Mouse (Mus musculus) hindbrain, embryonic 15.5 days (tissue): ENCODE results near the gene Vps52. TPM values are rescaled to one million over a fixed set of nuclear protein-coding genes. Genes with fewer than 3 reads are reported as not detected.

ENCODE experiments used
- ATAC-seq: fragments of 200-750 bp; cut with Nextera tagmentation; 2 replicates; pipeline ENCODE4 v1.8.0; 2017; ENCODE audit warnings: low read depth, moderate number of reproducible peaks, moderate TSS enrichment; ENCODE audit not compliant: low FRiP score
- H3K27ac ChIP-seq: fragments of 300-500 bp; sonication (generic); replicated peaks from 2 replicates; pipeline ENCODE4 v1.5.1; 2015; ENCODE audit warnings: mild to moderate bottlenecking, inconsistent platforms
- H3K27me3 ChIP-seq: fragments of 300-500 bp; sonication (generic); 2 replicates; pipeline ENCODE4 v1.6.1; 2015; ENCODE audit warnings: control low read depth, inconsistent platforms
- H3K36me3 ChIP-seq: fragments of 300-500 bp; sonication (generic); 2 replicates; pipeline ENCODE4 v1.6.1; 2015; ENCODE audit warnings: control low read depth, inconsistent platforms
- H3K4me1 ChIP-seq: fragments of 300-500 bp; sonication (generic); replicated peaks from 2 replicates; pipeline ENCODE4 v1.6.1; 2015; ENCODE audit warnings: control low read depth, inconsistent platforms
- H3K4me2 ChIP-seq: fragments of 300-500 bp; sonication (generic); 2 replicates; pipeline ENCODE4 v1.6.1; 2015; ENCODE audit warnings: moderate library complexity, mild to moderate bottlenecking, inconsistent platforms
- H3K4me3 ChIP-seq: fragments of 300-500 bp; sonication (generic); 2 replicates; pipeline ENCODE4 v1.5.1; 2015; ENCODE audit warnings: mild to moderate bottlenecking, inconsistent platforms
- H3K9ac ChIP-seq: fragments of 300-500 bp; sonication (generic); 2 replicates; pipeline ENCODE4 v1.6.1; 2015; ENCODE audit warnings: inconsistent platforms
- H3K9me3 ChIP-seq: fragments of 300-500 bp; sonication (generic); 2 replicates; pipeline ENCODE4 v1.6.1; 2016; ENCODE audit warnings: control low read depth, inconsistent platforms
- WGBS: fragments of 180-500 bp; shearing (Covaris S2); methylation state at CpG from one replicate; pipeline ENCODE4 v1.1.7; 2015; 5-methylcytosine and 5-hydroxymethylcytosine counted together
- polyA plus RNA-seq: library from polyadenylated mRNA; unstranded; fragments of >200 nt; fragmentation: Nextera tagmentation; extraction: Ambion mirVana; gene quantifications from 2 replicates; pipeline ENCODE4 v1.2.1, GENCODE M21; 2015

Vps52 gene
- polyA plus RNA-seq, 1 experiment from 2014 or later, result 74.8 TPM

- no peak overlapping the region for H3K4me3 ChIP-seq
- H3K4me1 ChIP-seq, result peaks cover 22% of the 10 kb centered on the region
- H3K27me3 ChIP-seq, result no peaks in the 10 kb centered on the region
- WGBS, result 88% methylated on average over 21 of the region's 21 CpGs
- no peaks in the 10 kb centered on the region for H3K9me3 ChIP-seq
- no peak overlapping the region for H3K9ac ChIP-seq
- no peak overlapping the region for H3K27ac ChIP-seq
- no peak for ATAC-seq
- H3K4me2 ChIP-seq, result no peak overlapping the region
- H3K36me3 ChIP-seq, result peaks cover 14% of the 10 kb centered on the region; the same call in 1 of the 2 replicates
These were observed 20.1 kb upstream of the Vps52 start for GRCm38 (mm10) chr17:33935422-33936055.

DNA sequence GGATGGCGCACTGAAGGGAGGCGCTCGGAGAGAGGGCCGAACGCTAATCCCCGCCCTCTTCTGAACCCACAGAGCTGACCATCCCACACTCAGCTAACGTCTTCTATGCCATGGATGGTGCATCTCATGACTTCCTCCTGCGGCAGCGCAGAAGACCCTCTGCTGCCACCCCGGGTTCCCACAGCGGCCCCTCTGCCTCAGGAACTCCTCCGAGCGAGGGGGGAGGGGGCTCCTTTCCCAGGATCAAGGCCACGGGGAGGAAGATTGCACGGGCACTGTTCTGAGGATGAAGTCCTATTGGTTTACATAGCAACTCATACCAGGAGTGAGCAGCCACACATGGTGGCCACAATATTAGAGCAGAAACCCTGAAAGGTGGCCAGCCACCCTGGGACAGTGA is 18.6 kb upstream of the Vps52 start:
- peaks cover 23% of the 10 kb centered on the region for H3K4me1 ChIP-seq
- H3K9ac ChIP-seq, result no peak overlapping the region
- ATAC-seq, result no peak

GRCm38 (mm10) chr17:33938783-33939182 is 16.8 kb upstream of the Vps52 start:
- no peak for ATAC-seq
- Histone ChIP-seq H3K27me3 (no peaks in the 10 kb centered on the region), H3K9me3 (no peaks in the 10 kb centered on the region), H3K27ac (no peak overlapping the region), H3K9ac (no peak overlapping the region), H3K4me1 (peaks cover 23% of the 10 kb centered on the region), H3K36me3 (peaks cover 11% of the 10 kb centered on the region; the same call in 1 of the 2 replicates), H3K4me2 (peak overlapping the region; percentile 97), H3K4me3 (peak overlapping the region; percentile 85; the same call in 1 of the 2 replicates)
- WGBS, result 86% methylated on average over 11 of the region's 11 CpGs

More for the DNA sequence above, 18.6 kb upstream of the Vps52 start:
- Histone ChIP-seq H3K9me3 (no peaks in the 10 kb centered on the region), H3K27me3 (no peaks in the 10 kb centered on the region), H3K27ac (no peak overlapping the region), H3K36me3 (peaks cover 14% of the 10 kb centered on the region; the same call in 1 of the 2 replicates), H3K4me2 (no peak overlapping the region), H3K4me3 (no peak overlapping the region)
- WGBS, result 88% methylated on average over 15 of the region's 15 CpGs

DNA sequence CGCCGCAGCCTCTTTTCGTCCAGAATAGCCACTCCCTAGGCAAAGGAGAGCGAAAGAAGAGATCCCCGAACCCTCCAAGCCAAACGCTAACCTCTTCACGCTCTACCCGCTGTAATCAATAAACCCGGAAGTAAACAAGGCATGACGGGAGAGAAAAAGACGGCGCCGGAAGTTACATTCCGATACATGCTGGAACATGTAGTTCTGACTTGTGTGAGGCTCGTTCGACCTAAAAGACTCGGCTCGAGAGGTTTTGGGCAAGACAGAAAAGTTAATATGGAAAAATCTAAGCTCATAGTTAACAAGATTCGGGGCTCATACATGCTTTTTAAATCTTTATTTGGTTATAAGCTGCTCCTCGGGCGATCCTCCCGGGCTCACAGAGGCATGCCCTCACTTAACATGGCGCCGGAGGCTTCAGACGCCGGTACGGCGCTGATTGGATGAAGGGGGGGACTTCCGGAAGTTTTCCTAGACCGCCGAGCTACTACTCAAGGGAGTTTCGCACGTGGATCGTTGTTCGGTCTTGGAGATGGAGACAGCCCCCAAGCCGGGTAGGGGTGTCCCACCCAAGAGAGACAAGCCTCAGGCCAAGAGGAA is 15.3 kb upstream of the Vps52 start, which contains the start of the genes Pfdn6 and Wdr46:
Gene Pfdn6 (minus strand): TSS at position 138 of the 600 bp plus-strand sequence.
Gene Wdr46 (plus strand): TSS at position 455 of the 600 bp plus-strand sequence.
- H3K4me1 ChIP-seq, result peaks cover 23% of the 10 kb centered on the region
- peak within 1 kb of the TSS; percentile 85 for H3K4me3 ChIP-seq
- H3K36me3 ChIP-seq, result peaks cover 21% of the 10 kb centered on the region
- WGBS, result under 1% methylated on average over 36 of the region's 36 CpGs
- peak within 1 kb of the TSS; percentile 80 for H3K9ac ChIP-seq
- no peaks in the 10 kb centered on the region for H3K27me3 ChIP-seq
- ATAC-seq, result peak; percentile 91
- peak within 1 kb of the TSS; percentile 97 for H3K4me2 ChIP-seq
- no peaks in the 10 kb centered on the region for H3K9me3 ChIP-seq
- H3K27ac ChIP-seq, result peak within 1 kb of the TSS; percentile 57

DNA sequence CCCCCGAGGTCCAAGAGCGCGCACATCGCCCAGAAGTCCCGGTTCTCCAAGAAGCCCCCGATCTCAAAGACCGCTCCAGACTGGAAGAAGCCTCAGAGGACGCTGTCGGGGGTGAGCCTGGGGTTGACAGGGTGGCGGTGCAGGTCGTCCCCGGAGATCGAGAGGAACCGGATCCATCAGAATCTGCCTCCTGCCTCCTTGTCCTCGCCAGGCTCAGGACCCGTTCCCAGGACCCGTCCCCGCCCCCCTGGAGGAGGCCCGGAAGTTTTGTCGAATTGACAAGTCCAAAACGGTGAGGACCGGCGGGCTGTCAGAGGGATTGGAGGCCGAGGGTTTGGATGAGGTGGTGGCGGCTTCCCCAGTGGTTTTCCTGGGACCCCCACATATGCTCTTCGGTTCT is 14.6 kb upstream of the Vps52 start:
- Histone ChIP-seq H3K27me3 (no peaks in the 10 kb centered on the region), H3K36me3 (peaks cover 28% of the 10 kb centered on the region), H3K4me2 (peak overlapping the region; percentile 97), H3K27ac (0 out of 2 replicates have a peak overlapping the region, but pooled peaks have one; percentile 57), H3K9me3 (no peaks in the 10 kb centered on the region), H3K4me3 (peak overlapping the region; percentile 85), H3K4me1 (peaks cover 23% of the 10 kb centered on the region), H3K9ac (peak overlapping the region; percentile 80)
- peak; percentile 14; the same call in 1 of the 2 replicates for ATAC-seq
- WGBS, result 2% methylated on average over 26 of the region's 26 CpGs

- H3K9me3 ChIP-seq, result no peaks in the 10 kb centered on the region
- no peak for ATAC-seq
- WGBS, result 66% methylated on average over 19 of the region's 19 CpGs
- H3K36me3 ChIP-seq, result peaks cover 32% of the 10 kb centered on the region
- H3K27me3 ChIP-seq, result no peaks in the 10 kb centered on the region
- H3K4me1 ChIP-seq, result peaks cover 23% of the 10 kb centered on the region
- H3K27ac ChIP-seq, result no peak overlapping the region
- peak overlapping the region; percentile 85 for H3K4me3 ChIP-seq
- peak overlapping the region; percentile 80 for H3K9ac ChIP-seq
- H3K4me2 ChIP-seq, result peak overlapping the region; percentile 97
These were observed 14.2 kb upstream of the Vps52 start for GRCm38 (mm10) chr17:33941381-33941780.

DNA sequence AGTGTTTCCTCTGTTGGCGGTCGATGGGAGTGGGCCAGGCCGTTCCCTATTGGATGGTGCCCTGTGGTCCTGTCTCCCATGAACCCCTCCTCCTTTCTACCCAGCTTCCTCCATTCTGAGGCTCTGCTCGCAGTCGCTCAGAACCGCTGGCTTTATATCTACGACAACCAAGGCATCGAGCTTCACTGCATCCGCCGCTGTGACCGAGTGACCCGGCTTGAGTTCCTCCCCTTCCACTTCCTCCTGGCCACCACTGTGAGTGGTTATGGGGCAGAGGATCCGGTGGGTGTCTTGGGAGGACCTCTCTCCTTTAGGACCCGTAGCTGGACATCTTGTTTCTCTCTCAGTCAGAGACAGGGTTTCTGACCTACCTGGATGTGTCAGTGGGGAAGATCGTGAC is 12.2 kb upstream of the Vps52 start:
- H3K4me3 ChIP-seq, result no peak overlapping the region
- WGBS, result 96% methylated on average over 15 of the region's 15 CpGs
- peaks cover 34% of the 10 kb centered on the region for H3K36me3 ChIP-seq
- no peak overlapping the region for H3K4me2 ChIP-seq
- H3K9me3 ChIP-seq, result no peaks in the 10 kb centered on the region
- H3K4me1 ChIP-seq, result peaks cover 23% of the 10 kb centered on the region
- no peaks in the 10 kb centered on the region for H3K27me3 ChIP-seq
- ATAC-seq, result no peak
- H3K27ac ChIP-seq, result no peak overlapping the region
- H3K9ac ChIP-seq, result no peak overlapping the region

DNA sequence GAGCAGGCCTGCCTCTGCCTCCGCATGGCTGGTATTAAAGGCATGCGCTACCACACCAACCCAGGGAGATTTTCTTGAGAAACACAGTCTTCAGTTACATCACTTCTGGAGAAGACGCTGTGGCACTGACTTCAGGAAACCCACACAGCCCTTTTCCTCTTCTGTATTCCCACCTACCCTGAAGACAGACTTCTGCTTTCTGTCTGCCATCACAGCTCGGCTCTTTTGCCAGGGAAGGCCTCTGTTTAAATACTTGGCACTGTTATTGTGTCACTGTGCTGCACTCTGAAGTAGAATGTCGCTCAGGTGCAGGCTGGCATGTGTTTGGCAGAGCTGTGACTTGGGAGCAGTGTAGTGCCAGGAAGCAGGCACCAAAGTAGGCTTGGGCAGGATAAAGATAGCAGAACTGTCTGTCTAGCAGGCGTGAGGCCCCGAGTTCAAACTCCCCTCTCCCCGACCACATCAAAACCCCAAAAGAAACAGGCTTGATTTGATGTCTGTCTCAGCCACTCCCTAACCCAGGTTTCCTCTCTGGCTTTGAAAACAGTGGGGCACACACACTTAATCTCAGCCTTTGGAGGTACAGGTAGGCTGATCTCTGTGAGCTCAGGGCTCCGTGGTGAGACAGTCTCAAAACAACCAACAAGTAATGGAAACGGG is 8.1 kb upstream of the Vps52 start:
- Histone ChIP-seq H3K9me3 (no peaks in the 10 kb centered on the region), H3K9ac (no peak overlapping the region), H3K4me1 (peaks cover 37% of the 10 kb centered on the region), H3K4me3 (no peak overlapping the region), H3K4me2 (no peak overlapping the region), H3K27ac (no peak overlapping the region), H3K27me3 (no peaks in the 10 kb centered on the region), H3K36me3 (peaks cover 50% of the 10 kb centered on the region)
- WGBS, result 95% methylated on average over 10 of the region's 10 CpGs
- no peak for ATAC-seq

DNA sequence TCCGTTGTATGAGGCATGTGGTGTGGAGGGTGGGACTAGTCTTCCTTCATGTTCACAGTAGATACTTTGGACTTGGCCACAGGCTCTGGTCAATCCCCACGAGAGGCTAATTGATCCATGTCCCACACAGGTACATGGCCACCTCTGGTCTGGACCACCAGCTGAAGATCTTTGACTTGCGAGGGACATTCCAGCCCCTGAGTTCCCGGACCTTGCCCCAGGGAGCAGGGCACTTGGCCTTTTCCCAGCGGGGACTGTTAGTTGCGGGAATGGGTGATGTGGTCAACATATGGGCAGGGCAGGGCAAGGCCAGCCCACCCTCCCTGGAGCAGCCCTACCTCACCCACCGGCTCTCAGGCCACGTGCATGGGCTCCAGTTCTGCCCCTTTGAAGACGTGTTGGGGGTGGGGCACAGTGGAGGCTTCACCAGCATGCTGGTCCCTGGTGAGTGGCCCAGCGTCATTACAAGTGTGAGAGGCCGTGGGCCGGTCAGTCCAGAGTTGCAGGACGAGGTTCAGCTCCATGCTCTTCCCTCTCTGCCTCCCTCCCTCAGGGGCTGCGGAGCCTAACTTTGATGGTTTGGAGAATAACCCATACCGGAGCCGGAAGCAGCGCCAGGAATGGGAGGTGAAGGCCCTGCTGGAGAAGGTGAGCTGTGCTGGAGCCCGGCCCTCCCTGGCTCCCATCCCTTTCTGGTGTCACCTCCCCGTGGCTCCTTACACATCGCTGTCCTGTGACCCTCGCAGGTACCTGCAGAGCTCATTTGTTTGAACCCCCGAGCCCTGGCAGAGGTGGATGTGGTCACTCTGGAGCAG is 7.3 kb upstream of the Vps52 start:
- H3K4me1 ChIP-seq, result peaks cover 45% of the 10 kb centered on the region
- 88% methylated on average over 22 of the region's 22 CpGs for WGBS
- H3K27ac ChIP-seq, result no peak overlapping the region
- no peak overlapping the region for H3K4me3 ChIP-seq
- H3K9me3 ChIP-seq, result no peaks in the 10 kb centered on the region
- ATAC-seq, result no peak
- H3K9ac ChIP-seq, result no peak overlapping the region
- no peaks in the 10 kb centered on the region for H3K27me3 ChIP-seq
- peaks cover 57% of the 10 kb centered on the region for H3K36me3 ChIP-seq
- H3K4me2 ChIP-seq, result no peak overlapping the region

DNA sequence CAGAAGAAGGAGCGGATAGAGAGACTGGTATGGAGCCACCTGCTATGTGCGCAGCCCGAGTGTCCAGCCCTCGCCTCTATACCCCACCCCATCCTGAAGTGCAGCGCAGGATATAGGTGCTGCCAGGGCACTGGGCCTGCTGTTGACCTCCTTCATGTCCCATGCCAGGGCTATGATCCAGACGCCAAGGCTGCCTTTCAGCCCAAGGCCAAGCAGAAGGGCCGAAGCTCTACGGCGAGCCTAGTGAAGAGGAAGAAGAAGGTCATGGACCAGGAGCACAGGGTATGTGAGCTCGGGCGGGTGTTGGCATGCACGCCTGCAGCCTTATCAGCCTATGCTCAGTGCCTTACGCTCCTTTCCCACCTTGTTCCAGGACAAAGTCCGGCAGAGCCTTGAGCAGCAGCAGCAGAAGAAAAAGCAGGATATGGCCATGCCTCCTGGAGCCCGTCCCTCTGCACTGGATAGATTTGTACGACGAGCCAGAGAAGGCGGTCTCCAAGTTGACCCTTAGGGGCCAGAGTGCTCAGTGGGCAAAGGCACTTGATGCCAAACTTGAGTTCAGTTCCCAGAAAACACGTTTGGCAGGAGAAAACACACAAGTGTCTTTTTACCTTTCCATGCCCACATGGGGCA is 6.6 kb upstream of the Vps52 start:
- Histone ChIP-seq H3K9me3 (no peaks in the 10 kb centered on the region), H3K9ac (no peak overlapping the region), H3K27me3 (no peaks in the 10 kb centered on the region), H3K27ac (no peak overlapping the region), H3K4me3 (no peak overlapping the region; the same call in 1 of the 2 replicates), H3K4me2 (no peak overlapping the region), H3K36me3 (peaks cover 58% of the 10 kb centered on the region), H3K4me1 (peaks cover 52% of the 10 kb centered on the region)
- no peak for ATAC-seq
- 91% methylated on average over 19 of the region's 19 CpGs for WGBS

- H3K4me3 ChIP-seq, result peak overlapping the region; percentile 49
- H3K36me3 ChIP-seq, result peaks cover 51% of the 10 kb centered on the region
- 78% methylated on average over 10 of the region's 10 CpGs for WGBS
- H3K4me1 ChIP-seq, result peaks cover 61% of the 10 kb centered on the region
- H3K27ac ChIP-seq, result peak overlapping the region; percentile 91
- H3K9me3 ChIP-seq, result no peaks in the 10 kb centered on the region
- no peaks in the 10 kb centered on the region for H3K27me3 ChIP-seq
- H3K4me2 ChIP-seq, result peak overlapping the region; percentile 83
- ATAC-seq, result no peak; the same call in 1 of the 2 replicates
- H3K9ac ChIP-seq, result peak overlapping the region; percentile 61
These were observed 5.4 kb upstream of the Vps52 start for GRCm38 (mm10) chr17:33950131-33950625.
